Mouse (Mus musculus) testis, adult 2 months (tissue): ENCODE measurements around the gene Aox2.

Source experiments
- CTCF ChIP-seq: fragments of 200-500 bp; IDR thresholded peaks from 2 replicates; pipeline ENCODE4 v1.5.1; 2012; ENCODE audit warnings: low read depth, mild to moderate bottlenecking, inconsistent platforms, low read length, moderate library complexity; ENCODE audit not compliant: control insufficient read depth, insufficient read depth, insufficient replicate concordance
- POLR2A ChIP-seq: fragments of 200-500 bp; IDR thresholded peaks from 2 replicates; pipeline ENCODE4 v1.6.1; 2012; ENCODE audit warnings: low read depth, mild to moderate bottlenecking, inconsistent platforms, low read length, moderate library complexity; ENCODE audit not compliant: control insufficient read depth

DNA sequence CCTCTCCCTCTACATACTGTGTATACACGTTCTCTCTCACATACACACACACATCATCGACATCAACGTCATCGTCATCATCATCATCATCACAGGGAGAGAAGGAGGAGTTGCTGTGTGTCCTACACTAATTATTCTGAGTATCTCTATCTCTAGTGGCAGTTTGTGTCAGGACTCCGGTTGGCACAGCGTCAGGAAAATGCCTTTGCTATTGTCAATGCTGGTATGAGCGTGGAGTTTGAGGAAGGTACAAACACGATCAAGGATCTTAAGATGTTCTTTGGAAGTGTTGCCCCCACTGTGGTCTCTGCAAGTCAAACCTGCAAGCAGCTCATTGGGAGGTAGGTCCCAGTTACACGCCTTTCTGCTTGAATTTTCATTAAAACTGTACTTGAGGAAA lies 39.2 kb upstream of the Aox2 start:
- TF ChIP-seq POLR2A, result no peak
- TF ChIP-seq CTCF, result no peak
